Mouse (Mus musculus) G1E (cell line): ENCODE results near the gene Inka1. TPM values are rescaled to one million over a fixed set of nuclear protein-coding genes. Genes with fewer than 3 reads are reported as not detected.

Experiments used
- ATAC-seq: 2 replicates; pipeline ENCODE4 v1.8.0; 2016; ENCODE audit warnings: mild to moderate bottlenecking; ENCODE audit not compliant: insufficient number of reproducible peaks, poor library complexity, low FRiP score, severe bottlenecking; ENCODE audit errors: extremely low read depth
- DNase-seq: peaks from one replicate; pipeline ENCODE4 v3.0.0; 2012; ENCODE audit warnings: low spot score
- H3K27me3 ChIP-seq: 2 replicates; pipeline ENCODE4 v1.6.1; 2012; ENCODE audit warnings: mild to moderate bottlenecking, low read length, inconsistent platforms; ENCODE audit not compliant: insufficient read depth
- H3K36me3 ChIP-seq: replicated peaks from 2 replicates; pipeline ENCODE3; 2012; ENCODE audit warnings: mild to moderate bottlenecking, inconsistent platforms
- H3K4me1 ChIP-seq: 2 replicates; pipeline ENCODE4 v1.6.1; 2012; ENCODE audit warnings: low read depth, low read length, inconsistent platforms, mixed read lengths; ENCODE audit not compliant: insufficient read depth
- H3K4me3 ChIP-seq: 2 replicates; pipeline ENCODE4 v1.5.1; 2012; ENCODE audit warnings: low read depth, mild to moderate bottlenecking, inconsistent platforms, low read length, moderate library complexity, mixed read lengths
- H3K9me3 ChIP-seq: replicated peaks from 2 replicates; pipeline ENCODE4 v1.6.1; 2012; ENCODE audit warnings: inconsistent platforms
- CTCF ChIP-seq: IDR thresholded peaks from 2 replicates; pipeline ENCODE4 v1.5.1; 2012; ENCODE audit warnings: low read depth, low read length, inconsistent platforms, mixed read lengths
- GATA1 ChIP-seq: IDR thresholded peaks from 2 replicates; pipeline ENCODE4 v1.6.1; 2012; ENCODE audit warnings: borderline replicate concordance, low read length, inconsistent platforms, mixed read lengths
- GATA2 ChIP-seq: IDR thresholded peaks from 2 replicates; pipeline ENCODE4 v1.6.1; 2012; ENCODE audit warnings: low read depth, low read length, inconsistent platforms, borderline replicate concordance
- POLR2AphosphoS5 ChIP-seq: IDR thresholded peaks from 2 replicates; pipeline ENCODE4 v1.6.1; 2012; ENCODE audit warnings: low read depth, low read length, inconsistent platforms; ENCODE audit not compliant: insufficient replicate concordance
- TAL1 ChIP-seq: conservative IDR thresholded peaks from 2 replicates; pipeline ENCODE4 v1.6.1; 2012; ENCODE audit warnings: low read depth, low read length, inconsistent platforms, mixed read lengths
- polyA plus RNA-seq: library from polyadenylated mRNA; stranded (reverse); fragments of >175 nt; gene quantifications from 2 replicates; pipeline ENCODE4 v1.2.3, GENCODE M21; 2012
- total RNA-seq, 2 experiments: library from RNA; stranded (forward) in 1 of 2; stranded (reverse) in 1 of 2; fragments of 200-1000 nt in 1 of 2; fragments of >200 nt in 1 of 2; fragmentation: Nextera tagmentation in 1 of 2; gene quantifications; 2 replicates each; pipeline ENCODE4 v1.2.3; 2014 to 2017

The Inka1 gene
- total and polyA plus RNA-seq, 3 experiments: 24.6 to 75.6 (median 74.4) TPM

- ATAC-seq (no peak), DNase-seq (no peak)
- H3K9me3 ChIP-seq: no peaks in the 10 kb centered on the region
- no peaks in the 10 kb centered on the region for H3K27me3 ChIP-seq
- peaks cover 41% of the 10 kb centered on the region for H3K4me1 ChIP-seq
- no peak overlapping the region for H3K4me3 ChIP-seq
- no peak for TF ChIP-seq GATA2
- TF ChIP-seq TAL1: no peak
- no peak for TF ChIP-seq POLR2AphosphoS5
- TF ChIP-seq GATA1: no peak
- no peak for TF ChIP-seq CTCF
- H3K36me3 ChIP-seq: peaks cover 99% of the 10 kb centered on the region
Observed at GRCm38 (mm10) chr9:107968531-107968930, 17.1 kb downstream of the Inka1 start.

GRCm38 (mm10) chr9:107967437-107967836 lies 18.2 kb downstream of the Inka1 start:
- H3K27me3 ChIP-seq: no peaks in the 10 kb centered on the region
- no peak overlapping the region for H3K4me3 ChIP-seq
- no peaks in the 10 kb centered on the region for H3K9me3 ChIP-seq
- no peak for TF ChIP-seq CTCF
- TF ChIP-seq GATA2: no peak
- no peak for TF ChIP-seq GATA1
- no peak for TF ChIP-seq POLR2AphosphoS5
- no peak for TF ChIP-seq TAL1
- peaks cover 31% of the 10 kb centered on the region for H3K4me1 ChIP-seq
- peaks cover 99% of the 10 kb centered on the region for H3K36me3 ChIP-seq
- DNase-seq: no peak
- no peak for ATAC-seq

- no peaks in the 10 kb centered on the region for H3K27me3 ChIP-seq
- H3K4me3 ChIP-seq: no peak overlapping the region
- no peaks in the 10 kb centered on the region for H3K9me3 ChIP-seq
- TF ChIP-seq GATA2 (no peak), POLR2AphosphoS5 (no peak), TAL1 (no peak), GATA1 (no peak), CTCF (no peak)
- no peak for DNase-seq
- H3K4me1 ChIP-seq: peaks cover 27% of the 10 kb centered on the region
- ATAC-seq: no peak
- H3K36me3 ChIP-seq: peaks cover 99% of the 10 kb centered on the region
Observed at GRCm38 (mm10) chr9:107966676-107967075, 19.0 kb downstream of the Inka1 start.

- Histone ChIP-seq H3K4me3 (no peak overlapping the region), H3K27me3 (no peaks in the 10 kb centered on the region), H3K9me3 (no peaks in the 10 kb centered on the region), H3K4me1 (peaks cover 14% of the 10 kb centered on the region; the same call in 1 of the 2 replicates), H3K36me3 (peaks cover 99% of the 10 kb centered on the region)
- no peak for TF ChIP-seq CTCF
- no peak for TF ChIP-seq GATA2
- no peak for DNase-seq
- no peak for ATAC-seq
Observed at GRCm38 (mm10) chr9:107964681-107965080, 21.0 kb downstream of the Inka1 start.

- peak; percentile 74 for DNase-seq
- Histone ChIP-seq H3K4me1 (peaks cover 14% of the 10 kb centered on the region; the same call in 1 of the 2 replicates), H3K9me3 (no peaks in the 10 kb centered on the region), H3K4me3 (no peak overlapping the region), H3K36me3 (peaks cover 99% of the 10 kb centered on the region), H3K27me3 (no peaks in the 10 kb centered on the region)
- ATAC-seq: 0 out of 2 replicates have a peak, but pooled peaks have one; percentile 8
- TF ChIP-seq GATA2 (no peak), CTCF (peak; percentile 92), TAL1 (no peak), GATA1 (no peak)
Observed at GRCm38 (mm10) chr9:107963700-107964099, 22.0 kb downstream of the Inka1 start.

GRCm38 (mm10) chr9:107962916-107963315 lies 22.8 kb downstream of the Inka1 start:
- Histone ChIP-seq H3K27me3 (no peaks in the 10 kb centered on the region), H3K9me3 (no peaks in the 10 kb centered on the region), H3K4me3 (no peak overlapping the region), H3K36me3 (peaks cover 99% of the 10 kb centered on the region), H3K4me1 (peaks cover 14% of the 10 kb centered on the region; the same call in 1 of the 2 replicates)
- no peak for ATAC-seq
- no peak for DNase-seq
- TF ChIP-seq GATA2 (no peak), CTCF (no peak), POLR2AphosphoS5 (no peak), GATA1 (no peak), TAL1 (no peak)
